Mouse (Mus musculus): Measurements from ENCODE around the gene Ankrd44.

DNA sequence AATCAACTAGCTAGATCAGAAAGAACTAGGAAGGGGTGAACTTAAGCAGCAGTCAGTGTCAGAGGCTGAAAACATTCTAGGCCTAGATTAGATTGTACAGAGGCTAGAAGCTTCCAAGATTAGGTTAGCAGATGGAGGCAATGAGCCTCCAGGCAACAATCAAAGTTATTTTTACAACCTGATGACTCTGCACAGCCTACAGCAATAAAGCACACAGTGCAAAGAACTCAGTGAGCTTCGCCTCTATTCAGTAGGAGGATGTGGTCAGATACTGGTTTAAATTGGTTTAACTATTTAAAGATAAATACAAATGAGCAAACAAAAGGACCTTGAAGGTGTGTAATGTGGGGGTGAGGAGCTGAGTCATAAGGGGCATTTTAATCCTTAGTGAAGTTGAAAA, 325.9 kb downstream of the Ankrd44 start:
- TF ChIP-seq CTCF (IDR thresholded peaks at IDR 0.05; ENCODE audit: extremely low read depth, insufficient read length, insufficient replicate concordance, low read depth, low read length) (no peak), POLR2A (IDR thresholded peaks at IDR 0.05; ENCODE audit: low read depth, low read length) (no peak)

Measured in small intestine, adult 2 months (tissue).